Mouse (Mus musculus) heart, postnatal 0 days (tissue): ENCODE data around the gene Krtap13.

Experiments
- CTCF ChIP-seq: IDR thresholded peaks from 2 replicates; pipeline ENCODE4 v1.5.1; 2016; ENCODE audit warnings: antibody characterized with exemption, control low read depth, low read depth
- EP300 ChIP-seq: IDR thresholded peaks from 2 replicates; pipeline ENCODE4 v1.6.1; 2016; ENCODE audit warnings: antibody characterized with exemption, low read depth

GRCm38 (mm10) chr16:88786786-88787185 lies 35.4 kb upstream of the Krtap13 start:
- no peak for TF ChIP-seq CTCF
- TF ChIP-seq EP300, result no peak
